Mouse (Mus musculus) ES-Bruce4 (cell line): ENCODE measurements at regions not wholly inside any gene's neighbourhood (a gene's known extent, or its start where the extent isn't known, plus 50 kb on each side); places are given as distances from the start of the nearest gene placed in this dataset.

Experiments
- CTCF ChIP-seq: IDR thresholded peaks from one replicate; pipeline ENCODE4 v1.8.1; 2011; ENCODE audit warnings: low read depth, low read length
- EP300 ChIP-seq: IDR thresholded peaks from 2 replicates; pipeline ENCODE4 v1.6.1; 2011; ENCODE audit warnings: low read depth, low read length; ENCODE audit not compliant: insufficient read depth

DNA sequence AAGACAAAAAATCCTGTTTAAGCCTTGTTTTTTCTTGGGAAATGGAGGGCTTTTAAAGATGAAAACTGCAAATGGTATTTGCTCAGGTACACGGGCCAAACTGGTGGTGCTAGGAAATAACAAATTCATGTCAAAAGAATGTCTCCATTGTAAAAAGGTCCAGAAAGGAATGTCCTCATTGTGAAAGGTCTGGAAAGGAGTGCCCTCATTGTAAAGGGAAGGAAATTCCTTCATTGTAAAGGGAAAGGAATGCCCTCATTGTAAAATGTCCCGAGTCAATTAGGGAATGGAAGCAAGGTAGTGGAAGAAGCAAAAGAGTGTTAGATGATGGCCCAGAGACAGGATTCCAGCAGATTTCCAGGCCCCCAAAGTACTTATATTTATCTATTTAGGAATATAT lies 153.2 kb upstream of the Gulp1 start:
- no peak for TF ChIP-seq CTCF
- TF ChIP-seq EP300 = no peak
